Comparison of ENCODE assay signal across 8 mouse cellular contexts in genomic region chr2:170134026-170134690, GRCm38 (mm10). TPM values are rescaled to one million over a fixed set of nuclear protein-coding genes. Genes with fewer than 3 reads are reported as not detected.
DNase-seq lines count a peak whose midpoint lies in the region; ATAC-seq lines count a peak whose summit lies in the region.

No protein-coding gene starts in this region.

- H3K27me3 ChIP-seq in heart, embryonic 12.5 days (replicated peaks) = no peaks in the 10 kb centered on the region
- no peaks in the 10 kb centered on the region for H3K27me3 ChIP-seq in forebrain, embryonic 11.5 days (ENCODE audit: control insufficient read depth, insufficient read depth, low read length)
- H3K27me3 ChIP-seq in liver, embryonic 11.5 days (replicated peaks; ENCODE audit: control insufficient read depth, insufficient read depth, low read length) = no peaks in the 10 kb centered on the region

- peak overlapping the region; percentile 75 for H3K4me2 ChIP-seq in heart, embryonic 12.5 days
- peak overlapping the region; percentile 59; the same call in 1 of the 2 replicates for H3K4me2 ChIP-seq in forebrain, embryonic 11.5 days (ENCODE audit: low read depth, low read length, severe bottlenecking)
- peak overlapping the region; percentile 94 for H3K4me2 ChIP-seq in liver, embryonic 11.5 days

- 14% methylated on average over 12 of the region's 12 CpGs for WGBS in heart, embryonic 12.5 days
- WGBS in forebrain, embryonic 11.5 days = 8% methylated on average over 12 of the region's 12 CpGs
- 15% methylated on average over 12 of the region's 12 CpGs for WGBS in liver, embryonic 11.5 days

- H3K9ac ChIP-seq in heart, embryonic 12.5 days = 0 out of 2 replicates have a peak overlapping the region, but pooled peaks have one; percentile 44
- no peak overlapping the region for H3K9ac ChIP-seq in forebrain, embryonic 11.5 days (ENCODE audit: low read length)
- peak overlapping the region; percentile 73 for H3K9ac ChIP-seq in liver, embryonic 11.5 days (ENCODE audit: low read depth, low read length)

- ATAC-seq in heart, embryonic 12.5 days (ENCODE audit: insufficient number of reproducible peaks, low FRiP score) = no peak
- ATAC-seq in forebrain, embryonic 11.5 days (replicated peaks; ENCODE audit: low FRiP score) = no peak
- no peak for ATAC-seq in liver, embryonic 11.5 days (replicated peaks; ENCODE audit: low FRiP score)

- DNase-seq in heart, adult 11 months = no peak
- DNase-seq in CD4-positive helper T cell, adult 2 months (ENCODE audit: low read depth, low spot score) = peak; percentile 39
- no peak for DNase-seq in forebrain, embryonic 11.5 days (ENCODE audit: low spot score)
- no peak for DNase-seq in liver, embryonic 11.5 days (ENCODE audit: low spot score)
- no peak for DNase-seq in cerebellum, adult 9-11 months
- DNase-seq in layer of hippocampus, postnatal 10 days (ENCODE audit: low spot score in 2 of 2) = no peak
- no peak for DNase-seq in cerebellum, postnatal 4 days (ENCODE audit: low spot score in 2 of 2)

- H3K36me3 ChIP-seq in heart, embryonic 12.5 days = no peaks in the 10 kb centered on the region
- no peaks in the 10 kb centered on the region for H3K36me3 ChIP-seq in forebrain, embryonic 11.5 days (ENCODE audit: control insufficient read depth, insufficient read depth, low read length)
- no peaks in the 10 kb centered on the region for H3K36me3 ChIP-seq in liver, embryonic 11.5 days (ENCODE audit: control insufficient read depth, insufficient read depth, low read length)

- H3K27ac ChIP-seq in heart, embryonic 12.5 days (ENCODE audit: poor library complexity, severe bottlenecking) = peak overlapping the region; percentile 91
- no peak overlapping the region for H3K27ac ChIP-seq in forebrain, embryonic 11.5 days (ENCODE audit: low read depth, low read length)
- peak overlapping the region; percentile 88 for H3K27ac ChIP-seq in liver, embryonic 11.5 days (ENCODE audit: low read depth, low read length)

- peak overlapping the region; percentile 49 for H3K4me3 ChIP-seq in heart, embryonic 12.5 days
- H3K4me3 ChIP-seq in forebrain, embryonic 11.5 days (ENCODE audit: low read depth, low read length) = no peak overlapping the region
- H3K4me3 ChIP-seq in liver, embryonic 11.5 days (ENCODE audit: low read depth, low read length) = peak overlapping the region; percentile 59

- peaks cover 17% of the 10 kb centered on the region for H3K4me1 ChIP-seq in heart, embryonic 12.5 days (replicated peaks)
- H3K4me1 ChIP-seq in forebrain, embryonic 11.5 days (replicated peaks; ENCODE audit: control insufficient read depth, insufficient read depth, low read length) = peaks cover 10% of the 10 kb centered on the region
- H3K4me1 ChIP-seq in liver, embryonic 11.5 days (replicated peaks; ENCODE audit: control insufficient read depth, insufficient read depth, low read length) = peaks cover 53% of the 10 kb centered on the region

- H3K9me3 ChIP-seq in heart, embryonic 12.5 days (replicated peaks) = no peaks in the 10 kb centered on the region
- no peaks in the 10 kb centered on the region for H3K9me3 ChIP-seq in forebrain, embryonic 11.5 days (ENCODE audit: control insufficient read depth, low read length)
- H3K9me3 ChIP-seq in liver, embryonic 11.5 days (ENCODE audit: control insufficient read depth, low read length) = no peaks in the 10 kb centered on the region

RNA-seq across cellular contexts. Expression of gene Zfp217, which starts 13.7 kb away (rescaled TPM):
- 3.5 and 3.7 TPM in 2 replicates for polyA plus RNA-seq in heart, embryonic 12.5 days (2016; fragmentation: Nextera tagmentation; extraction: Ambion mirVana)
- polyA plus RNA-seq in forebrain, embryonic 11.5 days (2014; fragmentation: Nextera tagmentation; extraction: Ambion mirVana) = 3.8 and 3.9 TPM in 2 replicates
- 5.1 and 5.4 TPM in 2 replicates for polyA plus RNA-seq in liver, embryonic 11.5 days (2014; fragmentation: Nextera tagmentation; extraction: Ambion mirVana)
- total RNA-seq in layer of hippocampus, postnatal 10 days (2021) = 1 to 10 TPM; 4.5 to 5.5 TPM
